Comparison of ENCODE assay signal across 8 mouse cellular contexts in genomic region chr5:25530629-25531028, GRCm38 (mm10). TPM values are rescaled to one million over a fixed set of nuclear protein-coding genes. Genes with fewer than 3 reads are reported as not detected.
A peak's percentile ranks its signal among the peaks of the same experiment; 100 is the strongest.
DNase-seq lines count a peak whose midpoint lies in the region; ATAC-seq lines count a peak whose summit lies in the region.

No protein-coding gene starts in this region.

- intact Hi-C loops in heart, postnatal 36 days (cut with DNase I): loop anchor here (5.0 kb wide), 1 partner anchor 93 kb away; no protein-coding TSS in a partner anchor

- peak overlapping the region; percentile 81 for H3K4me3 ChIP-seq in heart, embryonic 13.5 days
- H3K4me3 ChIP-seq in forebrain, embryonic 14.5 days (ENCODE audit: low read depth, low read length): peak overlapping the region; percentile 78
- H3K4me3 ChIP-seq in liver, embryonic 16.5 days (ENCODE audit: low read depth, low read length): peak overlapping the region; percentile 77

- H3K27me3 ChIP-seq in heart, embryonic 13.5 days (replicated peaks): no peaks in the 10 kb centered on the region
- H3K27me3 ChIP-seq in forebrain, embryonic 14.5 days (replicated peaks; ENCODE audit: control insufficient read depth, insufficient read depth, low read length): no peaks in the 10 kb centered on the region
- no peaks in the 10 kb centered on the region for H3K27me3 ChIP-seq in liver, embryonic 16.5 days (ENCODE audit: control insufficient read depth, insufficient read depth, low read depth, low read length)

- peaks cover 36% of the 10 kb centered on the region for H3K4me1 ChIP-seq in heart, embryonic 13.5 days
- H3K4me1 ChIP-seq in forebrain, embryonic 14.5 days (ENCODE audit: control insufficient read depth, insufficient read depth, low read length): 0 out of 2 replicates have a peak, but pooled peaks cover 2% of the 10 kb centered on the region
- H3K4me1 ChIP-seq in liver, embryonic 16.5 days (ENCODE audit: control insufficient read depth, low read depth, low read length): peaks cover 30% of the 10 kb centered on the region

- H3K9me3 ChIP-seq in heart, embryonic 13.5 days: no peaks in the 10 kb centered on the region
- no peaks in the 10 kb centered on the region for H3K9me3 ChIP-seq in forebrain, embryonic 14.5 days (replicated peaks; ENCODE audit: control insufficient read depth, low read length)
- H3K9me3 ChIP-seq in liver, embryonic 16.5 days (replicated peaks; ENCODE audit: control insufficient read depth, low read length): no peaks in the 10 kb centered on the region

- peak overlapping the region; percentile 89 for H3K9ac ChIP-seq in heart, embryonic 13.5 days
- H3K9ac ChIP-seq in forebrain, embryonic 14.5 days (ENCODE audit: low read length): peak overlapping the region; percentile 84
- no peak overlapping the region; the same call in 1 of the 2 replicates for H3K9ac ChIP-seq in liver, embryonic 16.5 days (ENCODE audit: low read depth, low read length)

- WGBS in heart, embryonic 13.5 days: 23% methylated on average over 2 of the region's 2 CpGs
- WGBS in forebrain, embryonic 14.5 days: 13% methylated on average over 2 of the region's 2 CpGs
- WGBS in liver, embryonic 16.5 days (ENCODE audit: insufficient replicate concordance): 6% methylated on average over 2 of the region's 2 CpGs

- no peaks in the 10 kb centered on the region for H3K36me3 ChIP-seq in heart, embryonic 13.5 days
- H3K36me3 ChIP-seq in forebrain, embryonic 14.5 days (ENCODE audit: control insufficient read depth, insufficient read depth, low read length): no peaks in the 10 kb centered on the region
- no peaks in the 10 kb centered on the region for H3K36me3 ChIP-seq in liver, embryonic 16.5 days (ENCODE audit: control insufficient read depth, insufficient read depth)

- peak overlapping the region; percentile 71 for H3K4me2 ChIP-seq in heart, embryonic 13.5 days
- peak overlapping the region; percentile 54 for H3K4me2 ChIP-seq in forebrain, embryonic 14.5 days (ENCODE audit: low read length)
- H3K4me2 ChIP-seq in liver, embryonic 16.5 days (ENCODE audit: low read depth, low read length): peak overlapping the region; percentile 80

- H3K27ac ChIP-seq in heart, embryonic 13.5 days (replicated peaks): peak overlapping the region; percentile 97; the same call in 1 of the 2 replicates
- 0 out of 2 replicates have a peak overlapping the region, but pooled peaks have one; percentile 96 for H3K27ac ChIP-seq in forebrain, embryonic 14.5 days (ENCODE audit: low read depth, low read length)
- H3K27ac ChIP-seq in liver, embryonic 16.5 days (ENCODE audit: low read length): no peak overlapping the region

- ATAC-seq in heart, embryonic 13.5 days (ENCODE audit: extremely low read depth, insufficient number of reproducible peaks, low FRiP score, low TSS enrichment): no peak
- no peak for ATAC-seq in forebrain, embryonic 14.5 days
- ATAC-seq in liver, embryonic 16.5 days (ENCODE audit: low read depth): no peak

- no peak for DNase-seq in heart, postnatal 36 days
- DNase-seq in CD4-positive helper T cell, adult 2 months (ENCODE audit: low read depth, low spot score): peak; percentile 19
- no peak for DNase-seq in forebrain, embryonic 14.5 days (ENCODE audit: low spot score)
- no peak for DNase-seq in urinary bladder, postnatal 4 days (ENCODE audit: low spot score in 2 of 2)
- DNase-seq in layer of hippocampus, postnatal 14 days (ENCODE audit: low spot score in 2 of 2): no peak
- no peak for DNase-seq in adrenal gland, adult 8-10 months

RNA-seq across cellular contexts. Expression of gene Cct8l1, which starts 14.8 kb away (rescaled TPM):
- 0.08 TPM in 1 of 2 replicates, not detected in the other for polyA plus RNA-seq in heart, embryonic 13.5 days (2015; fragmentation: Nextera tagmentation; extraction: Ambion mirVana)
- total RNA-seq in heart, postnatal 36 days (2021): under 1 TPM in 1 of 2 experiments, not detected in 1; 0.14 TPM
- not detected in 2 replicates for polyA plus RNA-seq in forebrain, embryonic 14.5 days (2014; fragmentation: Nextera tagmentation; extraction: Ambion mirVana)
- not detected in 2 replicates for polyA plus RNA-seq in liver, embryonic 16.5 days (2015; fragmentation: Nextera tagmentation; extraction: Ambion mirVana)
- total RNA-seq in layer of hippocampus, postnatal 14 days (2021): not detected
- total RNA-seq in adrenal gland, adult 8-10 months (2022): under 1 TPM in 2 of 4 experiments, not detected in 2; 0.13 to 0.14 TPM

RNA-seq across cellular contexts. Expression of gene Kmt2c, which starts 32.0 kb away (rescaled TPM):
- polyA plus RNA-seq in heart, embryonic 13.5 days (2015; fragmentation: Nextera tagmentation; extraction: Ambion mirVana): 7.2 and 7.3 TPM in 2 replicates
- 10 to 100 TPM; 43.6 to 46.0 TPM for total RNA-seq in heart, postnatal 36 days (2021)
- polyA plus RNA-seq in forebrain, embryonic 14.5 days (2014; fragmentation: Nextera tagmentation; extraction: Ambion mirVana): 22.6 and 30.3 TPM in 2 replicates
- 5.3 TPM in 2 replicates for polyA plus RNA-seq in liver, embryonic 16.5 days (2015; fragmentation: Nextera tagmentation; extraction: Ambion mirVana)
- 10 to 100 TPM; 79.9 to 88.1 TPM for total RNA-seq in layer of hippocampus, postnatal 14 days (2021)
- total RNA-seq in adrenal gland, adult 8-10 months (2022): 10 to 100 TPM; 48.3 to 91.2 (median 68.8) TPM
